Mouse (Mus musculus): ENCODE data around the gene Isg15. TPM values are rescaled to one million over a fixed set of nuclear protein-coding genes. Genes with fewer than 3 reads are reported as not detected.

The Isg15 gene
- 1.5 and 2.1 TPM in 2 replicates for polyA plus RNA-seq (2015; fragmentation: Nextera tagmentation; extraction: Ambion mirVana)

- no peak for ATAC-seq (replicated peaks)
Observed at GRCm38 (mm10) chr4:156200623-156201475, at the start of gene Isg15. Gene Isg15 (minus strand): TSS chr4:156200818.

GRCm38 (mm10) chr4:156249567-156249966 lies 48.9 kb upstream of the Isg15 start:
- 75% methylated on average over 11 of the region's 11 CpGs for WGBS
- Histone ChIP-seq H3K27me3 (peaks cover 17% of the 10 kb centered on the region; the same call in 1 of the 2 replicates), H3K4me2 (replicated peaks) (no peak overlapping the region), H3K4me3 (no peak overlapping the region), H3K27ac (replicated peaks) (no peak overlapping the region), H3K9ac (replicated peaks) (no peak overlapping the region), H3K4me1 (0 out of 2 replicates have a peak, but pooled peaks cover under 1% of the 10 kb centered on the region), H3K36me3 (peaks cover 40% of the 10 kb centered on the region), H3K9me3 (no peaks in the 10 kb centered on the region)
- no peak for ATAC-seq (replicated peaks)

More at GRCm38 (mm10) chr4:156200623-156201475, at the start of gene Isg15:
- H3K27ac ChIP-seq (replicated peaks) = no peak within 1 kb of the TSS
- peaks cover 38% of the 10 kb centered on the region for H3K4me1 ChIP-seq
- 65% methylated on average over 10 of the region's 10 CpGs for WGBS
- H3K9me3 ChIP-seq = no peaks in the 10 kb centered on the region
- no peaks in the 10 kb centered on the region; the same call in 1 of the 2 replicates for H3K27me3 ChIP-seq
- H3K9ac ChIP-seq (replicated peaks) = no peak within 1 kb of the TSS
- H3K4me3 ChIP-seq = no peak within 1 kb of the TSS
- no peaks in the 10 kb centered on the region for H3K36me3 ChIP-seq
- H3K4me2 ChIP-seq (replicated peaks) = no peak within 1 kb of the TSS

- Histone ChIP-seq H3K4me3 (peak overlapping the region; percentile 76), H3K4me1 (peaks cover 23% of the 10 kb centered on the region), H3K4me2 (replicated peaks) (peak overlapping the region; percentile 85), H3K36me3 (peaks cover 39% of the 10 kb centered on the region), H3K9ac (replicated peaks) (no peak overlapping the region), H3K9me3 (no peaks in the 10 kb centered on the region), H3K27ac (replicated peaks) (no peak overlapping the region), H3K27me3 (no peaks in the 10 kb centered on the region)
- WGBS = 19% methylated on average over 58 of the region's 60 CpGs
- ATAC-seq (replicated peaks) = no peak
Observed at GRCm38 (mm10) chr4:156236651-156237447, 36.2 kb upstream of the Isg15 start.

- Histone ChIP-seq H3K27ac (replicated peaks) (peak within 1 kb of the TSS; percentile 94), H3K36me3 (peaks cover 39% of the 10 kb centered on the region), H3K4me3 (peak within 1 kb of the TSS; percentile 76), H3K9ac (replicated peaks) (peak within 1 kb of the TSS; percentile 67), H3K4me2 (replicated peaks) (peak within 1 kb of the TSS; percentile 85), H3K4me1 (peaks cover 23% of the 10 kb centered on the region), H3K9me3 (no peaks in the 10 kb centered on the region), H3K27me3 (no peaks in the 10 kb centered on the region)
- WGBS = 1% methylated on average over 81 of the region's 90 CpGs
- peak; percentile 87 for ATAC-seq (replicated peaks)
Observed at GRCm38 (mm10) chr4:156235808-156236533, 35.4 kb upstream of the Isg15 start, which contains the start of gene Noc2l. Gene Noc2l (plus strand): TSS chr4:156236010.

- Histone ChIP-seq H3K27me3 (no peaks in the 10 kb centered on the region), H3K36me3 (peaks cover 39% of the 10 kb centered on the region), H3K4me2 (replicated peaks) (peak overlapping the region; percentile 85), H3K9me3 (no peaks in the 10 kb centered on the region), H3K4me1 (peaks cover 23% of the 10 kb centered on the region), H3K27ac (replicated peaks) (peak overlapping the region; percentile 94), H3K4me3 (peak overlapping the region; percentile 76), H3K9ac (replicated peaks) (peak overlapping the region; percentile 59)
- peak; percentile 54 for ATAC-seq (replicated peaks)
- WGBS = under 1% methylated on average over 15 of the region's 15 CpGs
Observed at GRCm38 (mm10) chr4:156235360-156235770, 34.7 kb upstream of the Isg15 start.

GRCm38 (mm10) chr4:156234701-156235213 lies 34.1 kb upstream of the Isg15 start, which contains the start of gene Plekhn1:
Gene Plekhn1 (minus strand): TSS chr4:156234857.
- no peaks in the 10 kb centered on the region for H3K27me3 ChIP-seq
- under 1% methylated on average over 40 of the region's 48 CpGs for WGBS
- H3K27ac ChIP-seq (replicated peaks) = peak within 1 kb of the TSS; percentile 94
- H3K4me3 ChIP-seq = peak within 1 kb of the TSS; percentile 76
- ATAC-seq (replicated peaks) = peak; percentile 64
- peaks cover 39% of the 10 kb centered on the region for H3K36me3 ChIP-seq
- peak within 1 kb of the TSS; percentile 85 for H3K4me2 ChIP-seq (replicated peaks)
- no peaks in the 10 kb centered on the region for H3K9me3 ChIP-seq
- peaks cover 23% of the 10 kb centered on the region for H3K4me1 ChIP-seq
- peak within 1 kb of the TSS; percentile 67 for H3K9ac ChIP-seq (replicated peaks)

GRCm38 (mm10) chr4:156234021-156234501 lies 33.4 kb upstream of the Isg15 start:
- Histone ChIP-seq H3K36me3 (peaks cover 39% of the 10 kb centered on the region), H3K27me3 (no peaks in the 10 kb centered on the region), H3K4me1 (peaks cover 23% of the 10 kb centered on the region), H3K9me3 (no peaks in the 10 kb centered on the region), H3K9ac (replicated peaks) (peak overlapping the region; percentile 67), H3K4me2 (replicated peaks) (peak overlapping the region; percentile 85), H3K4me3 (peak overlapping the region; percentile 76), H3K27ac (replicated peaks) (peak overlapping the region; percentile 87)
- 0 out of 2 replicates have a peak, but pooled peaks have one; percentile 35 for ATAC-seq (replicated peaks)
- WGBS = under 1% methylated on average over 17 of the region's 17 CpGs

- Histone ChIP-seq H3K27me3 (no peaks in the 10 kb centered on the region), H3K4me2 (replicated peaks) (no peak overlapping the region), H3K4me3 (no peak overlapping the region), H3K27ac (replicated peaks) (no peak overlapping the region), H3K9ac (replicated peaks) (no peak overlapping the region), H3K9me3 (no peaks in the 10 kb centered on the region), H3K4me1 (peaks cover 6% of the 10 kb centered on the region), H3K36me3 (peaks cover 31% of the 10 kb centered on the region)
- 17% methylated on average over 12 of the region's 12 CpGs for WGBS
- ATAC-seq (replicated peaks) = peak; percentile 36; the same call in 1 of the 2 replicates
Observed at GRCm38 (mm10) chr4:156228393-156229024, 27.9 kb upstream of the Isg15 start.

GRCm38 (mm10) chr4:156227752-156228392 lies 27.3 kb upstream of the Isg15 start:
- no peak overlapping the region for H3K4me3 ChIP-seq
- H3K27ac ChIP-seq (replicated peaks) = no peak overlapping the region
- peaks cover 31% of the 10 kb centered on the region for H3K36me3 ChIP-seq
- ATAC-seq (replicated peaks) = 0 out of 2 replicates have a peak, but pooled peaks have one; percentile 9
- 35% methylated on average over 18 of the region's 18 CpGs for WGBS
- H3K9me3 ChIP-seq = no peaks in the 10 kb centered on the region
- no peak overlapping the region for H3K4me2 ChIP-seq (replicated peaks)
- H3K27me3 ChIP-seq = no peaks in the 10 kb centered on the region
- H3K9ac ChIP-seq (replicated peaks) = no peak overlapping the region
- no peaks in the 10 kb centered on the region for H3K4me1 ChIP-seq

- H3K27me3 ChIP-seq = no peaks in the 10 kb centered on the region
- no peak overlapping the region for H3K9ac ChIP-seq (replicated peaks)
- H3K4me3 ChIP-seq = no peak overlapping the region
- H3K36me3 ChIP-seq = peaks cover 3% of the 10 kb centered on the region; the same call in 1 of the 2 replicates
- H3K4me1 ChIP-seq = no peaks in the 10 kb centered on the region
- ATAC-seq (replicated peaks) = no peak
- H3K27ac ChIP-seq (replicated peaks) = no peak overlapping the region
- WGBS = 90% methylated on average over 2 of the region's 2 CpGs
- H3K9me3 ChIP-seq = no peaks in the 10 kb centered on the region
- H3K4me2 ChIP-seq (replicated peaks) = no peak overlapping the region
Observed at GRCm38 (mm10) chr4:156224276-156224675, 23.7 kb upstream of the Isg15 start.
